Mouse (Mus musculus) urinary bladder, adult 2 months (tissue): ENCODE measurements around the gene Agap1. TPM values are rescaled to one million over a fixed set of nuclear protein-coding genes. Genes with fewer than 3 reads are reported as not detected.

ENCODE experiments used
- DNase-seq: peaks from one replicate; pipeline ENCODE4 v3.0.0; 2022; ENCODE audit warnings: low spot score
- polyA plus RNA-seq: library from polyadenylated mRNA; depleted of rRNA; stranded (reverse); fragments of >200 nt; gene quantifications from 2 replicates; pipeline ENCODE4 v1.2.3, GENCODE M21; 2012

Gene Agap1
- polyA plus RNA-seq, 1 experiment = 11.3 TPM

DNA sequence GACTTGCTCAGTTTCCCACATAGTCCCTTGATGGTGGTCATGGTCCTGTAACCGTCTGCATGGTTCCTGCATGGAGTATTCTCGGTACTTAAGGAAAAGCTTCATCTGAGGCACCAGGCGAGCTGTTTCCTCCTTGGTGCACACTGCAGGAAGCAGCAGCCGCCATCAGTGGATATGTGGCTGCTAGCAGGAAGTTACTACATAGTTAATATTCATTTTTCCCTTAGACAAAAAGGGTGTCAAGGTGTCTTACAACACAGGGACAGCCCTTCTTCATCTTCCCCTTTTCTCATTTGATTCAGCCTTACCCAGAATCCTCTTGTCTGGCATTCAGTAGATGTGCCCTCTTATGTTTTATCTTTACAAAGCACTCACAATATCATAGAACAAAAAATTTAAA is 206.2 kb downstream of the Agap1 start:
- no peak for DNase-seq

DNA sequence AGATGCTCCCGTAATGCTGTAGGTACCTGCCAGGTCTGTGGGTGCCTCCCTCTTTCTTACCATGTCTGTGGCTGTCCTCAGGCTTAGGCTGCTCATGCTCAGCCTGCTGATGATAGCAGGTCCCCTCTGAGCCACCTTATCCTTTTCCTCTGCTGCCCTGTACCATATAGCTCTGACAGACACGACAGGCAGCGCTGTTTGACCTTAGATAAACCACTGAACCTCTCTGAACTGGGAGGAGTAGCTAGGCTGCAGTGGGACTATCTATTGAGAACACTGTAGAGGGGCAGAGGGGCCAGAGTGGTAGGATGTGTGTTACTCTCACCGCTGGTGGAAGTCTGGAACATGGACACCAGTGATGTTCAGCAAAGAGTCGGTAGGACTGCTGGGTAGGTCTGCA is 211.5 kb downstream of the Agap1 start:
- DNase-seq = no peak

DNA sequence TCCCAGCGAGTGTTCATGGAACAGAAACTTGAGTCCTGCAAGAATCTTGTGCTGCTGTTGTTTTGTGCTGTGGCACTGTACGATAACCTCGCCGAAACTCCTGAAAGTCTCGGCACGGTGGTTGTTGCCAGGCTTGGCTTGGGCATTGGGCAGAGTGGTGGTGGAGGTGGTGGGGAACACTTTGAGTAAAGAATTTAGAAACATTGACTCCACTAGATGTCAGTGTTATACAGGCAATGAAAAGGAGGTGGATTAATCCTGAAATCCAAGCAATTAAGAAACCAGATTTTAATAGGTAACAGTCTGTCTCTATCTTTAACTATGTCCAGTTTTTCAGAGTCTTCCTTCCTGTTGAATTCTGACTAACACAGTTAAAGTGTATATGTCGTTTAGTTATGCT is 212.8 kb downstream of the Agap1 start:
- DNase-seq = no peak

DNA sequence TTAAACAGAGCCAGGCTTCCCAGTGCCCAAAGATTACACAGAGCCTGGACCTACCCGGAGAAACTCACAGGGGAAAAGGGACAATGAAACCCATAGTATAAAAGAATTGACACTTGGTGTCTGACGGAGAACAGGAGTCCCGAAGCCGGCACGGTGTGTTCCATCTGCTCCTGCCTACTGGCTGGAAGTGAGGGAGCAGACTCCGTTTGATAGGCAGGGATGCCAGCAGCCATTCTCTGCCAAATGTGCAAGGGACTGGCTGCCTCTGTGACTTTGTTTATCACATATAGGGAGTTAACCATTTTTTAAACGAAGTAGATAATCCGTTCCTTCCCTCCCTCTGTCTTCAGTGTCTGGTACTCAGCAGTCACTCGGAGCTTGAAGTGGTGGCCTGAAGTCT is 214.0 kb downstream of the Agap1 start:
- DNase-seq = no peak

DNA sequence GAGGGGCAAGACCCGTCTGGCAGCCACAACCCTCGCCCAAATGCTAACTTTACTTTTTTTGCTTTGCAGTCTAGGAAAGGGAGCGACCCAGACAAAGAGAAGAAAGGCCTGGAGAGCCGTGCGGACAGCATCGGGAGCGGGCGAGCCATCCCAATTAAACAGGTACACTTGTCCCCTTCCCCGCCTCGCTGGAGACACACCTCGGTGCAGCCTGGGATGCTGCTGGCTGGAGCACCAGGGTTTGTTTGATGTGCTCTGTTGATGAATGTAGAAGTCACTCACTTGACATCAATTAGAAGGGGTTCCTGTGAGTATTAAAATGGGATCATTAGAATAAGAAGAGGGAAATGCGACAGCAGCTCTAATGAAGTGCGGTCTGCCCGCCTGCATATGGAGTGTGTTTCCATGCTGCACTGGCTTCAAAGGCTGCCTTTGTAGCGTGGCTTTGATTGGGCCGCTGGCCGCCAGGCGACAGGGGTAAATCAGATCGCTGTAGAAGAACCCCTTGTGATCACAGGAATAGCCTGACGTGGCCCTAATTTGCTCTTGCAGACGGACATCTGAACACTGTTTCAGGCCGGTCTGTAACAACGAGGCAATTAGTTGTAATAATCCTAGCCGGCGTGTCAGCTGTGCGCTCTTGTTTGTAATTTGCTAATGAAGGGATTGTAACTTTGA is 216.6 kb downstream of the Agap1 start:
- DNase-seq = no peak

DNA sequence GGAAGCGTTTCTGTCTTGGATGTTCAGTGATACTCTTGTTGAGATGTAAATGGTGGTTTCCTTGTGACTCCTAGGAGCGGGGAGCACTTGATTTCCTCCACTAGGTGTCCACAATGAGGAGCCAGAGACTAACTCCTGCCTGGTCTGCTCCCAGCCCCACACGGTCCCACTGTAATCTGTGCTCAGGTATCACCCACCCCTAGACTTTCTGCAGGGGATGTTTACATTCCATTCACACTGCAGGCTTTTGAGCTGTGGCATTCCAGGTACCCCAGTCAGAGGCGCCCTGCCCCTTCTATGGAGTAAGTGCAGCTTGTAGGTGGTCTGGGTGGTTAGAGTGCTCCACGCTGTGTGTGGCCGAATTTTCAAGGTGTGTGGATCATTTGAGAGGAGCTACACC is 218.5 kb downstream of the Agap1 start:
- DNase-seq = no peak

DNA sequence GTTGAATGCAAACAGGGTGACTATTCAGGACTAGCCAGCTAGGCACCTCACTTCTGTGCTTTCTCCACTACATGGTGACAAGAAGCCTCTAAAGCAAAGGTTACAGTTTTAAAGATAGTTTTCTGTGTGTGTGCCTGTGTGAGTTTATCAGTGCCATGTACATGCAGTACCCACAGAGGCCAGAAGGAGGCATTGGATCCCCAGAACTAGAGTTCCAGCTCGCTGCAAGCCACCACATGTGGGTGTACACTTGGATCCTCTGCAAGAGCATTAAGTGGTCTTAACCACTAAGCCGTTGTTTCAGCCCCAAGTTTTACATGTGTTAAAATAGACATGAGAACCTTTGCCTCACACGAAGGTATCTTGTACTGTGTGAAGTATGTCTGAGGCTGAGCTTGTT is 219.1 kb downstream of the Agap1 start:
- no peak for DNase-seq

DNA sequence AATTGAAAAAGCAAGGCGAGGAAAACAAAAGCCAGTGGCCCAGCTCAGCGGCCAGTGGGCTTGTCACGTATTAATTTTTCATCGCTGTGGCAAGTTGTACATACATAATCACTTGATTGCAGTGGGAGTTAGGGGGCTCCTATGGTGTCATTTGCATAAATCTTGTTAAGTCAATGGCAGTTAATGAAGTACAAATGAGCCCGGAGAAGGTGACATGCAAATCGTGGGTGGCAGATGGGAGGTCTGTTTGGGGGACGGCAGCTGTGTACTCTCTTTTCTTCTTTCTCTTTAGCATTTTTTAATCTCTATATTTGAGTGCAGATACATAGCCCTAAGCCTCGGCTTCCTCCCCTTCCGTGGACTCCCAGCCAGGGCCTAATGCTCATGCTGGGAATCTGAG is 220.1 kb downstream of the Agap1 start:
- no peak for DNase-seq

DNA sequence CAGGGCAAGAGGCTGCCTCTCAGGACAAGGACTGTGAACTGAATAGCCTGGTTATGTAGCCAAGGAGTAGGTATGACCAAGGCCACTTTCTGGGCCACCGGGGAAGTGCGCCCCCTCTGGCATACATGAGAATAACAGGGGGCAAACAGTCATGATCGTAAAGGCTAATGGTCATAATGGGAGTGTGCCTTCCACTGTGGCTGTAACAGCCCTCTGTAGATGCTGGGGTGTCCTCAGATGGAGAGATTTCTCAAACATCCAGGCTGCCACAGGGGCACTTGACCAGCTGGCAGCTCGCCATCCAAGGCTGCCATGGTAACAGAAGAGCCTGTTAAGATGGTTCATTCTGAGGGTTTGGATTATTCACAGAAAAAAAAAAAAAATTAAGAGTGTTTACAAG is 221.8 kb downstream of the Agap1 start:
- no peak for DNase-seq

DNA sequence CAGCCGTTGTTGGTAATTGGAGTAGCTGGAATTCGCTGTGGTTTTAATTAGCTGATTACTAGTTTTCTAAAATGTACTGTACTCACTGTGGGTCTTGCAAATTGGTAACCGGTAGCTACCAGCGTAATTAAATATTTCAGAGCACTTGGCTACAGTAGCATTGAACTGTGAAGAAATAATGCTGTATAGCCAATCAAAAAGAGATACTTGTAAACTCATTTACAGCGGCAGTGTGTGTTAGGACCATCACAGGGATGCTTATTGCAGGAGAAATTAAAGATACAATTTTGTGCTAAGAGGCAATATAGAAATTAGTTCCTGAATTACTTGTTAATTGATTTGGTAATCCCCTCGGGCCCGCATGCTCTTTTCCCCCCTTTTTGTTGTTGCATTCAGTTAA is 226.1 kb downstream of the Agap1 start:
- DNase-seq = no peak

DNA sequence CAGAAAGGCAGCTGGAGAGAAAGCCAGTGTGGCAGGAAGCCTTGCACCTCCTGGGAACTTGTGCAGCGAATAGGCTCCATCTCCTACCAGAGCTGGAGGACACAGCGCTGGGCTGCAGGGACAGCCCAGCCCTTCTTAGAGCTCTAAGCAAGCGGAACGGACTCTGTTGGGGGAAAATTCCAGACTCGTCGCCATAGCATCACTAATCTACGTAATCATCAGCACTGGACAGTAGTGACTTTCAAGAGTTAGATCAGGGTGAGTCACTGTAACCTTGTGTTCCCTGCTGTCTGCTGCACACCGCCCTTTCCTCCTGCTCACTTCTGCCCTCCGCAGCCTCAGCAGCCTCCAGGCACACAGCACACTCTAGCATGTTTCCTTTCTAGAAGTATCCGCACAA is 234.3 kb downstream of the Agap1 start:
- no peak for DNase-seq

DNA sequence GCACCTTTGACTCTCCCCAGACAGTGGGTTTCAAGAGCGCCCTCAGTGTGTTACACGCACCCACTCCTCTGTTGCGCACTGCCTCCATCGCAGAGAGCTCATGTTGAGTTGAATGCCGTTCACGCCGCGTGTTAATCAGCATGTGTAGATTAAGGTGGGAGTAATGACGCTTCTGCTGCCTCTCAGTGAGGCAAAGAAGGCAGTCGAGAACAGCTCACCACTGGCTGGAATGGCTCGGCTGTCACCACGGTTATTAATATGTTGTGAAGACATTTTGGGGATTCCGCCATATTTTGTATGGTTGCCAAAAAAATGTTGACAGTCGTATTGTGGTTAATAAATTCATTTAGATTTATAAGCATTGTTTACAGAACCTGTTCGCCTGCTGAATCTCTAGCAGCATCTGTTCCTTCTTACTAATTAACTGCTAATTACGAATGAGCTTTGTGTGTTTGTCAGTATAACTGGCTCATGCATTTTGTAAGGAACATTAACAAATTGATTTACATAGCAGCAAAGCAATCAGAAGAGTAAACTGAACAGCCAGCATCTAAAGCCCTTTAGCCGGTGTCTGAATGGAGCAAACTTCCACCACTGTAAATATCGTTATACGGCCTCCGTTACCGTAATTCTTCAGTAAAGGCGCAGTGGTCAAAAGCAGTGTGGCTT is 235.1 kb downstream of the Agap1 start:
- DNase-seq = no peak

DNA sequence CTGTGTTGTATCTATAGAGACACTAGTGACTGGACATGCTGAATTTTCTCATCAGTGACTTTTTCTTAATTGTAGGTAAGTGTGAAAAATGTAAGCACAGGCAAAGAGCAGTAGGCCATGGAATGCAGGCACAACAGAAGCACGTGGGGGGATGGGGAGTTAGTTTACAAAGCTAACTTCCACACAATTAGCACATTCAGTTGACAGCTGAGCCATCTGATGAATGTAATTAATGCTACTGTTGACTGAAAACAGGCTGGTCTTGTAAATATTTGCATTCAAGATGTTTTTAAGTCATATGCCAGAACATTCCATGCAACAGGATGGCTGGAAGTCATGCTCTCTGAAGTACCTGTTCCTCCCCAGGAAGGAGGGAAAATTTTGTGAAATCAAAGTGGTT is 236.5 kb downstream of the Agap1 start:
- no peak for DNase-seq

DNA sequence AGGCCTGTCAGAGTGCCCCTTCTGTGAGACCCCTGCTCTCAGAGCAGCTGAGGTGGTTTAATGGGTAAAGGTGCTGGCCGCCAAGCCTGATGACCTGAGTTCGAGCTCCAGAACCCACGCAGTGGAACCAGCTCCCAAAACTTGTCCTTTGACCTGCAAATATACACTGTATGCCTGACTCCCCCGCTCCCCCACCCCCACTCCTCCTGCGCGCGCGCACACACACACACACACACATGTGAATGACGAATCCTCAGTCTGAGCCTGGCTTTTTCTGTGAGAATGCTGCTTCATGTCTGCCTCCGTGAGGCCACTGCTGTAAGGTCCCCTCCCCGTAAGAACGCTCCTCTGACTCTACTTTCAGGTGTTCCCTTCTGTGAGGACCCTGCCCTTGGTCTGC is 237.8 kb downstream of the Agap1 start:
- no peak for DNase-seq

DNA sequence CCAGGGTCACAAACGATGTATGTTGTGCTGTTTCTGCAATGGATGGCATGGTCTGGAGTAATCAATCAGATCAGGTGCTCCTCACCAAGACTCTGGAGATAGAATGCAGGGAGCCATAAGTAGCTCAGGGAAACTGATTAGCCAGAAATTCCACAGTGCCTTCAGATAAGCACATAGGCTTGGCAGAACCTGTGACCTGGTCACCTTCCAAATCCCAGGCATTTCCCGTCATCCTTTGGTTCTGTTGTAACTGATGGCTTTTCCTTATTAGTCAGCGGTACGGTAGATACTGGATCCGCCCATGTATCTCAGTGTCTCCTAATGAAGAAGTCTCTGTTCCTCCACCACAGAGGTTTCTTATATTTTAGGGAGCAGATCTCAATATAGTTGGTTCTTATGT is 240.3 kb downstream of the Agap1 start:
- DNase-seq = no peak

DNA sequence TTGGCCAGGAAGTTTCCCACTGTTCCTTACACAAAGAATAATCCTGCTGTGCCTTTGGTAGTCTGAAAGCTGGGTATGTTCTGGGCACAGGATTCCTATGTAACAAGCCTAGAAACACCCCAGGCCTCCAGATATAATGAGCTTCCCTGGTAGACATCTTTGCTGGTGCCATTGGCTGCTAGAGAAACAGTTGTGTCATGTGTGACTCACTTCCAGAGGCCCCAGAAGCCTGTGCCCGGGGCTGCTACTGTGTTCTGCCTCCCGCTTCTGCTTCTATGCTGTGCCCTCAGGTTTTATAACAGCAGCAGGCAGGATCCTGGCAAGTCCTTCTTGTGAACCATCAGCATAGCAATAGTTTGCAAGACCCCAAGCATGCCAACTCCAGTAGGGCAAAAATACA is 242.6 kb downstream of the Agap1 start:
- DNase-seq = no peak

DNA sequence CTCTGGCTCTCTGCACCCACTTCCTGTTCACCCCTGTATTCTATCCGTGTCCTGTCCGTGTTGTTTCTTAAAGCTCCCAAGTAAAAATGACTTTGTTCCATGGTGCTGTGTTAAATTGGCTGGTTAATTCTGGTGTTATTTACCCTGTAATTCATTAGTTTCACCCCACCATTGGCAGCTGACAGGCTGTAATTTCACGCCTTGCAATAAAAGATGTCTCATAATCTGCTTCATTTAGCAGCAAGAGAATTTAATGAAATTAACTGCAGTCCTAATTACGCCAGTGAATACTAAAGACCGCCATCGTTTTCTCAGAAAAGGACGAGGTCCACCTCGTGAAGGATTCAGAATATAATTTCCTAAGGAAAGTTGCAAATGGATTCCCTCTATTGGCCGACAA is 245.6 kb downstream of the Agap1 start:
- no peak for DNase-seq

DNA sequence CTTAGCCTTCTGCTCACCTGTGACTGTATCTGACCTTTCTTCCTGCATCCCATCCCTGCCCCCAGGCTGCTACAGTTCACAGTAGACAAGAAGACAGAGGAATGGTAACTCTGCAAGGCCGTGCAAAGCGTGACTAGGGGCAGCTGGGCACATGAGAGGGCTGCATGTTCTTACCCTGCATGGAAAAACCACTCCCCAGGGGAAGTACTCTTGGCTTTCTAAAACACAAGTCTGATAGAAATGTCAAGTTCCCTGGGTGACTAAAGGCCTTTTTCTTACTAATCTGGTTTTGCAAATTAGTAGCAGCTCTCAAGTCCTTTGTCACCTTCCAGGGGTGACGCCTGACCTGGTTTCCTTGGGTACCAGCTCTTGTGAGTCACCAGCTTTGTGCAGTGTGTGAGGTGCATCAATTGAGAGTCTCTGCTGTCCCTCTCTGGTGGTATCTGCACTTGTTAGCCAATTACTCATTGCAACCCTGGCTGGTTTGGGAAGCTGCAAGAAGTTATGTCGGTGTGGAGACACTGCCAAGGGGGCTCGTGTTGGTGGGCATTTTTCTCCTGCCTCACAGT is 246.6 kb downstream of the Agap1 start:
- no peak for DNase-seq

DNA sequence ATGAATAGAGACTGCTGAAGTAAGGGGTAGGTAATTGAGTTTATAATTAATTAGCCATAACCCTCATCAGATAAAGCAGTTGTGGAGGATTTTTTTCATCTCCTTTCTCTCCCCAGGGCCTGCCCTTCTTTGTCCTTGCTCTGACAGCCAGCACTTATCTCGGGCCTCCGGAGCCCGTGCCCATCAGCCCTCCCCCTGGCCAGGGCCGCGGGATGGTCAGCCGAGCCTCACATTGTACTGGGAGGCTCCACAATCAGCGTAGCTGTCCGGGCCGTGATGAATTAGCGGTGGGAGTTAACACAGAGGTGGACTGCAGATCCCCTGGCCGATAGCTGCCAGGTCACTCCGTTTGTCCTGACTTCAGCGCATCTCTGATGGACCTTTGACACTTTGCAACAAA is 248.7 kb downstream of the Agap1 start:
- no peak for DNase-seq

DNA sequence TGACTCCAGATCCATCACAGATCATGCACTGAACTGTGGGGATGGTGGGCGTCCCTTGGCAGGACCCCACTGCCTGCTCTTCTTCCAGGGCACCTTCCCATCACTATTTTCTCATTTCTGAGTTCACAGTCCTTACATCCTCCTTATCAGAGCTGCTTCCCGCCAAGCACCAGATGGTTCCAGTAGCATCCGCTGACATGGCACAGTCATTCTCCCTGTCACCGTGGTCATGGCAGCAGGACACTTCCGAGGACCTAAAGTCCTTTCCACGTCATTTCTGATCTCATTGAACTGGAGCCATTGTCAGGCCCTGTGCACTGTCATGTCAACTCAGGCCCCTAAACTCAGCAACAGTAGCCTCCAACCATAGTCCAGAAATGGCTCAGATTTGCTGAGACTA is 251.1 kb downstream of the Agap1 start:
- DNase-seq = no peak

DNA sequence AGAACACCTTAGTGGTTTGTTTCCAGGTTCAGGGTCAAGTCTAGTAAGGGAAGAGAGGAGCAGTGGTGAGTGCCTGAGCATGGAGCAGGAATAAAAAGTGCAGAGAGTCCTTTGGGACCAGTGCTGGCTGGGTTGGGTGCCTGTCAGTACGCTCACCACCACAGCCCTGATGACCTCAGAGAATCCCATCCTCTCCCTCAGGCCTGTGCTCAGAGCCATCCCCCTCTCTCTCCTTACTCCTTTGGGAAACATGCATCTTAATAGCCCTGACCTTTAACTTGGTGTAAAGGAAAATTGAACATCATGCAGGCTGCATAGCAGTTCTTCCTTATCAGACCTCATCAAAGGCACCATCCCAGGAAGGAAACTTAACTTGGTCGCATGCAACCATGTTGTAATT is 252.3 kb downstream of the Agap1 start:
- no peak for DNase-seq

DNA sequence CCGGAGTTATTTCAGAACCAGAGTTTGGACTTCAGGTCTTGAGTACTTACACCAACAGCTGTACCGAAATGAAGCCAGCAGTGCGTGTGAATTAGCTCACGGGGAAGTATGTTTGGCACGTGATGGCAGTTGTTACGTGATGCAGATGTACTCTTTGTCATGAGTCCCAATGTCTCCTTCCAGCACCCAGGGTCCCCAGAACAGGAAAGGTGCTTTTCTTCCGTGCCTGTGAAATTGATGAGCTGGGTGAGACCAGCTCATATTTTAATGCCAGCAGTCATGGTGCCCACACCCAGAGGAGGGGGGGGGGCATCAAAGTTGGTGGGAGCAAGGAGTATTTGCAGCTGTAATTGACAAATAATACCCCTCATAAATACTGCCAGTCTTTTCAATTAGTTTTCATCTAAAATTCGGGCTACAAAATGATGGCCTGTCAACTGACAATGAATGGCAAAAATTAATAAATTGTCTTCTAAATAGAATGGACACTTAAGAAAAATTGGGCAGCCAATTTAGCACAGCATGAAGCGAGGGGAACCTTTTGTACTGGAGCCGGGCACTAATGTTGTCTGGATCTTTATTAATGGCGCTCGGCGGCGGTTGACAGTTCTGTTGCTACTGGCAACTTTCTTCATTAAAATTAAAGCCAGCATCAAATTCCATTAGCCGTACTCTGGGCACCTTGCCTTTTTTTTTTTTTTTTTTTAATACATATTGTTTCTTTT is 253.3 kb downstream of the Agap1 start:
- DNase-seq = no peak

DNA sequence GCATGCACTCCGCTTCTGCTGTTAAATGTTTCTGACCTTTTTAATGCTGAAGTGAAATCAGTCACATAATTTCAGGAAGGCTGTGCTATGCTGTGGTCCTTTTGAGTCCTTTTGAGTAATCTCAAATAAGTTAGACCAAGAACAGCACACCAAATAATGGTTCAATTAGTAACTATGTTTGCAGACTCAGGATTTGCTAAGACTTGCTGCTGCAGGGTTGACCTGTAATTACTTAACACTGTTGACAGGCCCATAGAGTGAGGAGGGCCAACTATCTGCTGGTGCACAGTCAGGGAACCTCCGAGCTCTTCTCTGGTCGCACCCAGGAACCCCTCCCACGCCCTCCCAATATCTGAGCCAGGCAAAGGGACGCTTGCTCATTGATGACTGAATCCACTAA is 255.2 kb downstream of the Agap1 start:
- DNase-seq = no peak
